8 mouse cellular contexts compared by ENCODE assay signal in genomic region chr1:24378125-24378821, GRCm38 (mm10).
DNase-seq lines count a peak whose midpoint lies in the region; ATAC-seq lines count a peak whose summit lies in the region.

No protein-coding gene starts in this region.

- no peak overlapping the region for H3K4me2 ChIP-seq in heart, embryonic 12.5 days
- no peak overlapping the region for H3K4me2 ChIP-seq in hindbrain, embryonic 15.5 days
- H3K4me2 ChIP-seq in limb, embryonic 12.5 days, result no peak overlapping the region

- H3K4me1 ChIP-seq in heart, embryonic 12.5 days (replicated peaks), result no peaks in the 10 kb centered on the region
- no peaks in the 10 kb centered on the region; the same call in 1 of the 2 replicates for H3K4me1 ChIP-seq in hindbrain, embryonic 15.5 days (replicated peaks)
- peaks cover 7% of the 10 kb centered on the region for H3K4me1 ChIP-seq in limb, embryonic 12.5 days (replicated peaks)

- no peaks in the 10 kb centered on the region for H3K36me3 ChIP-seq in heart, embryonic 12.5 days
- no peaks in the 10 kb centered on the region for H3K36me3 ChIP-seq in hindbrain, embryonic 15.5 days
- no peaks in the 10 kb centered on the region for H3K36me3 ChIP-seq in limb, embryonic 12.5 days

- no peaks in the 10 kb centered on the region for H3K27me3 ChIP-seq in heart, embryonic 12.5 days (replicated peaks)
- no peaks in the 10 kb centered on the region for H3K27me3 ChIP-seq in hindbrain, embryonic 15.5 days
- H3K27me3 ChIP-seq in limb, embryonic 12.5 days, result no peaks in the 10 kb centered on the region

- WGBS in heart, embryonic 12.5 days, result 29% methylated on average over 8 of the region's 8 CpGs
- 37% methylated on average over 8 of the region's 8 CpGs for WGBS in hindbrain, embryonic 15.5 days
- 28% methylated on average over 8 of the region's 8 CpGs for WGBS in limb, embryonic 12.5 days

- no peaks in the 10 kb centered on the region for H3K9me3 ChIP-seq in heart, embryonic 12.5 days (replicated peaks)
- no peaks in the 10 kb centered on the region for H3K9me3 ChIP-seq in hindbrain, embryonic 15.5 days
- 0 out of 2 replicates have a peak, but pooled peaks cover 7% of the 10 kb centered on the region for H3K9me3 ChIP-seq in limb, embryonic 12.5 days

- no peak for ATAC-seq in heart, embryonic 12.5 days (ENCODE audit: insufficient number of reproducible peaks, low FRiP score)
- ATAC-seq in common myeloid progenitor, adult 5-6 weeks (replicated peaks; ENCODE audit: low read depth, poor library complexity, severe bottlenecking), result peak; percentile 62; the same call in 1 of the 2 replicates
- peak; percentile 83 for ATAC-seq in hindbrain, embryonic 15.5 days (ENCODE audit: low FRiP score, low read depth)
- peak; percentile 71 for ATAC-seq in limb, embryonic 12.5 days (ENCODE audit: insufficient number of reproducible peaks, insufficient read depth, low FRiP score, low TSS enrichment, low read depth)
- ATAC-seq in megakaryocyte, adult 5-6 weeks (ENCODE audit: poor library complexity, severe bottlenecking), result no peak

- no peak overlapping the region for H3K9ac ChIP-seq in heart, embryonic 12.5 days
- H3K9ac ChIP-seq in hindbrain, embryonic 15.5 days, result no peak overlapping the region
- H3K9ac ChIP-seq in limb, embryonic 12.5 days (replicated peaks), result no peak overlapping the region

- no peak overlapping the region for H3K27ac ChIP-seq in heart, embryonic 12.5 days (ENCODE audit: poor library complexity, severe bottlenecking)
- H3K27ac ChIP-seq in hindbrain, embryonic 15.5 days (replicated peaks), result no peak overlapping the region
- no peak overlapping the region for H3K27ac ChIP-seq in limb, embryonic 12.5 days

- intact Hi-C loops in heart, postnatal 10 days (cut with DNase I), result loop anchor here (5.0 to 10.0 kb wide), 2 partner anchors 254 to 337 kb away; no protein-coding TSS in a partner anchor

- no peak overlapping the region for H3K4me3 ChIP-seq in heart, embryonic 12.5 days
- no peak overlapping the region for H3K4me3 ChIP-seq in hindbrain, embryonic 15.5 days
- H3K4me3 ChIP-seq in limb, embryonic 12.5 days (replicated peaks), result no peak overlapping the region

- peak; percentile 48 to 51 for DNase-seq in heart, postnatal 10 days
- DNase-seq in NIH3T3 (ENCODE audit: low read depth), result peak; percentile 50
- peak; percentile 16 for DNase-seq in retina, adult 2 months (ENCODE audit: low read depth, low spot score)

Comparison
In these comparisons a context has a peak if more than half of its experiments do, and no peak if none do; other contexts are left out.
1. ATAC-seq: peak in common myeloid progenitor, adult 5-6 weeks (single experiment), hindbrain, embryonic 15.5 days (single experiment) and limb, embryonic 12.5 days (single experiment); none in heart, embryonic 12.5 days (single experiment) and megakaryocyte, adult 5-6 weeks (single experiment).
2. Peak in every context shown above with its lines, with median percentiles within 50 percentile points of each other: DNase-seq.